Mouse (Mus musculus): ENCODE results near the gene Gxylt2.

DNA sequence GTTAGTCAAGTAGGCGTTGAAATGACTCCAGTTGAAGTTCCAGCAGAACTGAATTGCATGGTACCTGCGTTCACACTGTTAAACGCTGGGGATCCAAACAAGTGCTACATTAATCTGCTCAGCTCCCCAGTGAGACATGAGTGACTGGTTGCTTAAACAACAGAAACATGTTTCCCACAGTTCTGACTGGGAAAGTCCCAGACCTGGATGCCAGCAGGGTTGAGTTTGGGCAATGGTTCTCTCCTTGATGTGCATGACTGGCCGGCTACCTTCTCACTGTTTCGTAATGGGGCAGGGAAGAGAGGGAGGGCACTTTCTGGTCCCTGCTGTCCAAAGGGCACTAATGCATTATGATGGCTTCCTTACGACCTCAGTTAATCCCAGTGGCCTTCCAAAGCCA is 77.1 kb downstream of the Gxylt2 start:
- TF ChIP-seq CTCF (IDR thresholded peaks at IDR 0.05; ENCODE audit: low read depth, low read length): no peak
- no peak for TF ChIP-seq GATA1 (IDR thresholded peaks at IDR 0.05; ENCODE audit: borderline replicate concordance, low read length)
- no peak for TF ChIP-seq POLR2AphosphoS5 (IDR thresholded peaks at IDR 0.05; ENCODE audit: insufficient replicate concordance, low read depth, low read length)
- TF ChIP-seq GATA2 (IDR thresholded peaks at IDR 0.05; ENCODE audit: borderline replicate concordance, low read depth, low read length): no peak
